Mouse (Mus musculus): Measurements from ENCODE around the gene 9530053A07Rik. TPM values are rescaled to one million over a fixed set of nuclear protein-coding genes. Genes with fewer than 3 reads are reported as not detected.

Gene 9530053A07Rik
- polyA plus RNA-seq, 1 experiment from 2014 or later = 0.77 TPM

GRCm38 (mm10) chr7:28169489-28170422 is 40.5 kb downstream of the 9530053A07Rik start, which contains the start of gene Fbl:
Gene Fbl, plus strand, starts transcription at chr7:28169710.
- ChIA-PET CTCF (interaction anchor here (0.7 to 2.7 kb wide), 15 partner anchors 8 to 120 kb away, joined by 3 to 17 read pairs (median 3); partner anchors contain the start of genes Dyrk1b and Psmc4), POLR2A (interaction anchor here (0.7 to 1.8 kb wide), 6 partner anchors 9 to 134 kb away, joined by 3 to 9 read pairs (median 4); partner anchors contain the start of gene Dyrk1b)
- DNase-seq (ENCODE audit: low read depth, low spot score) (no peak), ATAC-seq (peak; percentile 68)
- no peak for TF ChIP-seq CTCF (IDR thresholded peaks at IDR 0.05)
- H3K27me3 ChIP-seq = no peaks in the 10 kb centered on the region
- in situ Hi-C loops (cut with MboI; ENCODE audit: low pct_unique_long_range_greater_than_20kb) = no loop called here

- no peak for TF ChIP-seq CTCF (IDR thresholded peaks at IDR 0.05)
- POLR2A ChIA-PET = no interaction called here
- in situ Hi-C loops (cut with MboI; ENCODE audit: low pct_unique_long_range_greater_than_20kb) = no loop called here
- ATAC-seq (no peak), DNase-seq (ENCODE audit: low read depth, low spot score) (no peak)
- CTCF ChIA-PET = interaction anchor here (1.0 kb wide), 1 partner anchor 39 kb away, joined by 3 read pairs; no protein-coding TSS in a partner anchor
- H3K27me3 ChIP-seq = no peaks in the 10 kb centered on the region
Measured at GRCm38 (mm10) chr7:28175358-28175757, 46.1 kb downstream of the 9530053A07Rik start.

- ATAC-seq = peak; percentile 50
- peak; percentile 83 for DNase-seq (ENCODE audit: low read depth, low spot score)
- no peak for TF ChIP-seq CTCF (IDR thresholded peaks at IDR 0.05)
- H3K27me3 ChIP-seq = no peaks in the 10 kb centered on the region
- POLR2A ChIA-PET = interaction anchor here (2.7 kb wide), 1 partner anchor 9 kb away, joined by 9 read pairs; the partner anchor contains the start of gene Fbl
- in situ Hi-C loops (cut with MboI; ENCODE audit: low pct_unique_long_range_greater_than_20kb) = no loop called here
- CTCF ChIA-PET = interaction anchor here (1.8 kb wide), 1 partner anchor 10 kb away, joined by 5 read pairs; the partner anchor contains the start of gene Fbl
Measured at GRCm38 (mm10) chr7:28179228-28179627, 50.0 kb downstream of the 9530053A07Rik start, which contains the start of gene Dyrk1b. Gene Dyrk1b, plus strand, starts transcription at chr7:28179469.

- ChIA-PET CTCF (interaction anchor here (1.8 kb wide), 1 partner anchor 11 kb away, joined by 5 read pairs; the partner anchor contains the start of gene Fbl), POLR2A (interaction anchor here (2.7 kb wide), 1 partner anchor 10 kb away, joined by 9 read pairs; the partner anchor contains the start of gene Fbl)
Measured at GRCm38 (mm10) chr7:28179741-28180377, 50.6 kb downstream of the 9530053A07Rik start.

GRCm38 (mm10) chr7:28180890-28181289 is 51.6 kb downstream of the 9530053A07Rik start:
- no peak for DNase-seq (ENCODE audit: low read depth, low spot score)
- ChIA-PET CTCF (interaction anchor here (1.8 kb wide), 1 partner anchor 12 kb away, joined by 5 read pairs; the partner anchor contains the start of gene Fbl), POLR2A (no interaction called here)
- TF ChIP-seq CTCF (IDR thresholded peaks at IDR 0.05) = no peak
- H3K27me3 ChIP-seq = no peaks in the 10 kb centered on the region
- ATAC-seq = no peak
- in situ Hi-C loops (cut with MboI; ENCODE audit: low pct_unique_long_range_greater_than_20kb) = no loop called here

More at GRCm38 (mm10) chr7:28179741-28180377, 50.6 kb downstream of the 9530053A07Rik start:
- TF ChIP-seq CTCF (IDR thresholded peaks at IDR 0.05) = no peak
- peak; percentile 91 for ATAC-seq
- H3K27me3 ChIP-seq = no peaks in the 10 kb centered on the region
- DNase-seq (ENCODE audit: low read depth, low spot score) = no peak
- in situ Hi-C loops (cut with MboI; ENCODE audit: low pct_unique_long_range_greater_than_20kb) = no loop called here

GRCm38 (mm10) chr7:28181376-28181775 is 52.1 kb downstream of the 9530053A07Rik start:
- TF ChIP-seq CTCF (IDR thresholded peaks at IDR 0.05) = no peak
- ChIA-PET POLR2A (no interaction called here), CTCF (interaction anchor here (1.1 kb wide), 1 partner anchor 12 kb away, joined by 3 read pairs; no protein-coding TSS in a partner anchor)
- no peaks in the 10 kb centered on the region for H3K27me3 ChIP-seq
- in situ Hi-C loops (cut with MboI; ENCODE audit: low pct_unique_long_range_greater_than_20kb) = no loop called here
- DNase-seq (ENCODE audit: low read depth, low spot score) (no peak), ATAC-seq (no peak)

- no peaks in the 10 kb centered on the region for H3K27me3 ChIP-seq
- no peak for TF ChIP-seq CTCF (IDR thresholded peaks at IDR 0.05)
- ATAC-seq = no peak
- ChIA-PET CTCF (interaction anchor here (1.1 kb wide), 1 partner anchor 11 kb away, joined by 3 read pairs; no protein-coding TSS in a partner anchor), POLR2A (interaction anchor here (0.8 kb wide), 1 partner anchor 14 kb away, joined by 3 read pairs; no protein-coding TSS in a partner anchor)
- DNase-seq (ENCODE audit: low read depth, low spot score) = no peak
- in situ Hi-C loops (cut with MboI; ENCODE audit: low pct_unique_long_range_greater_than_20kb) = no loop called here
Measured at GRCm38 (mm10) chr7:28182320-28182719, 53.1 kb downstream of the 9530053A07Rik start.

- in situ Hi-C loops (cut with MboI; ENCODE audit: low pct_unique_long_range_greater_than_20kb) = no loop called here
- no peak for DNase-seq (ENCODE audit: low read depth, low spot score)
- POLR2A ChIA-PET = no interaction called here
- TF ChIP-seq CTCF (IDR thresholded peaks at IDR 0.05) = no peak
- CTCF ChIA-PET = no interaction called here
- no peaks in the 10 kb centered on the region for H3K27me3 ChIP-seq
- ATAC-seq = no peak
Measured at GRCm38 (mm10) chr7:28185884-28186283, 56.6 kb downstream of the 9530053A07Rik start.

- no peak for ATAC-seq
- no peak for TF ChIP-seq CTCF (IDR thresholded peaks at IDR 0.05)
- no peak for DNase-seq (ENCODE audit: low read depth, low spot score)
- in situ Hi-C loops (cut with MboI; ENCODE audit: low pct_unique_long_range_greater_than_20kb) = no loop called here
- no peaks in the 10 kb centered on the region for H3K27me3 ChIP-seq
- ChIA-PET POLR2A (no interaction called here), CTCF (no interaction called here)
Measured at GRCm38 (mm10) chr7:28186631-28187030, 57.4 kb downstream of the 9530053A07Rik start.

- in situ Hi-C loops (cut with MboI; ENCODE audit: low pct_unique_long_range_greater_than_20kb) = no loop called here
- ATAC-seq (no peak), DNase-seq (ENCODE audit: low read depth, low spot score) (no peak)
- no peaks in the 10 kb centered on the region for H3K27me3 ChIP-seq
- ChIA-PET CTCF (interaction anchor here (1.0 kb wide), 1 partner anchor 19 kb away, joined by 3 read pairs; no protein-coding TSS in a partner anchor), POLR2A (interaction anchor here (1.4 kb wide), 1 partner anchor 22 kb away, joined by 3 read pairs; the partner anchor contains the start of gene Fbl)
- TF ChIP-seq CTCF (IDR thresholded peaks at IDR 0.05) = no peak
Measured at GRCm38 (mm10) chr7:28191489-28191888, 62.2 kb downstream of the 9530053A07Rik start.

Data from Patski (cell line).